Mouse (Mus musculus): Measurements from ENCODE around the gene Fbxo7. TPM values are rescaled to one million over a fixed set of nuclear protein-coding genes. Genes with fewer than 3 reads are reported as not detected.

The Fbxo7 gene
- polyA plus RNA-seq, 1 experiment from 2014 or later = 17.0 TPM

DNA sequence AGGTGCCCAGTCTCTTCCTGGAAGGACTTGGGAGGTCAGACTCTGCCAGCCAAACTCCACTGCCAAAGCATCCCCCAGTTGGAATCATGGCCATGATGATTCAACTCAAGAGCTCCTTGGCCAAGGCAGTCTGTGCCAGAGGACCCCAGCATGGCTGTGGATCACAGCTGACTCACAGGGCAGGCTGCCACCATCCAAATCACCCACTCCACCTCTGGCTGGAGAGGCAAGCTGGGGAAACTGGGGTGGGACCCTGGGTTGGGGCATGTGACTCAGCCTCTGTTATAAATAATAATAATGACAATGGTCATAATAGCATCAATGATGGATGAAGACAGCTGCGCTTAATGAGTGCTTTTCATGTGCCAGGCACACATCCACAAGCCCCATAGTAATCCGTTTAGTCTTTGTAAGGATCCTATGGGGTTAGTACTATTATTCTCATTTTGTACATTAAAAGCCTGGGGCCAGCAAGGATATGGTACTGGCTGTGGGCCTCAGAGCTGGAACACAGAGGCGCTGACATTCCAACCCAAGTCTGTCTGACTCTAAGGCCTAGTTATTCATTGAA, 78.6 kb downstream of the Fbxo7 start:
- no peak overlapping the region for H3K4me2 ChIP-seq
- ATAC-seq (ENCODE audit: low FRiP score) = no peak
- 60% methylated on average over 3 of the region's 3 CpGs for WGBS

More for the DNA sequence above, 78.6 kb downstream of the Fbxo7 start:
- Histone ChIP-seq H3K4me3 (no peak overlapping the region), H3K27me3 (no peaks in the 10 kb centered on the region), H3K9ac (no peak overlapping the region), H3K27ac (no peak overlapping the region), H3K4me1 (replicated peaks) (peaks cover 6% of the 10 kb centered on the region; the same call in 1 of the 2 replicates), H3K36me3 (peaks cover 16% of the 10 kb centered on the region), H3K9me3 (peaks cover 11% of the 10 kb centered on the region; the same call in 1 of the 2 replicates)

Other genes starting within 250 kb of the Fbxo7 start
- gene Pwp1, start 192.5 kb upstream of the Fbxo7 start, polyA plus RNA-seq (2015; fragmentation: Nextera tagmentation; extraction: Ambion mirVana) = 66.8 and 68.5 TPM in 2 replicates
- 20.1 and 23.6 TPM in 2 replicates for gene Prdm4, start 104.8 kb upstream of the Fbxo7 start, polyA plus RNA-seq (2015; fragmentation: Nextera tagmentation; extraction: Ambion mirVana)
- 0.13 and 0.47 TPM in 2 replicates for gene Ascl4, start 94.3 kb upstream of the Fbxo7 start, polyA plus RNA-seq (2015; fragmentation: Nextera tagmentation; extraction: Ambion mirVana)
- 182 and 186 TPM in 2 replicates for gene Rtcb, start 64.1 kb upstream of the Fbxo7 start, polyA plus RNA-seq (2015; fragmentation: Nextera tagmentation; extraction: Ambion mirVana)
- gene Bpifc, start 10.1 kb upstream of the Fbxo7 start, polyA plus RNA-seq (2015; fragmentation: Nextera tagmentation; extraction: Ambion mirVana) = not detected in 2 replicates